Mouse (Mus musculus): ENCODE data around the gene Vgll4.

DNA sequence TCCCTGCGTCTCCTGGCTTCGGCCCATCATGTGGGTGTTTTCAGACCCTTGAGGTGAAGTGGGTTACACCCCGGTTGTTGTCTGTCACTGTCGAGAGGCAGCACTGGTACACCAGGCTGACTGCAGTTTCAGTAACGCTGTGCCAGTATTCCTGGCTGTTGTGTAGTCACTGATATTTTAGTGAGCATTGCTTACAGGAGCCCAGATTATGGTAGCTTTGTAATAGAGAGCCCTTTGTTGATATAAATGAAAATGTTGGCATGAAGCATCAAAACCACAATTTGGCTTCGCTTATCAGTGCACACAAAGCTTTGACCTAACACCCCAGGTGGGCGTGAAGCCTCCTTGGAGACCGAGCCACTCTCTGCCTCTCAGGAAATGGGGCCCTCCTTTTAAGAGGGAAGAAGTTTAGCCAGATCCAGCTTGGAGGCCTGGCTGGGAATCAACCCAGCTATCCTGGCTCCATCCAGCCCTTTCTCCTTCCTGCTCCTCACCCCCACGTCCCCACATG, 149.8 kb downstream of the Vgll4 start:
- TF ChIP-seq CTCF (IDR thresholded peaks at IDR 0.05; ENCODE audit: low read depth, low read length) (no peak), GATA1 (IDR thresholded peaks at IDR 0.05; ENCODE audit: borderline replicate concordance, low read length) (no peak), POLR2AphosphoS5 (IDR thresholded peaks at IDR 0.05; ENCODE audit: insufficient replicate concordance, low read depth, low read length) (no peak), TAL1 (conservative IDR thresholded peaks at IDR 0.05; ENCODE audit: low read depth, low read length) (no peak; the same call in 1 of the 2 replicates), GATA2 (IDR thresholded peaks at IDR 0.05; ENCODE audit: borderline replicate concordance, low read depth, low read length) (no peak)
